Mouse (Mus musculus) mouse embryonic stem cell (cell line): ENCODE data around the gene Afap1l2.

ENCODE experiments used
- in situ Hi-C, 2 experiments: fragments of 300-500 bp; cut with MboI; formaldehyde crosslinking; loops; 1 replicate in 1 of 2; 3 replicates in 1 of 2; pipeline ENCODE4 v1.14.3; 2019 to 2020; ENCODE audit warnings: low sequenced_read_pairs in 2 of 2, low pct_unique_long_range_greater_than_20kb in 1 of 2, mixed read lengths in 1 of 2; ENCODE audit not compliant: unreplicated experiment in 1 of 2

The Afap1l2 gene

GRCm38 (mm10) chr19:56949868-56950267, 58.2 kb downstream of the Afap1l2 start:
- in situ Hi-C loops: no loop called here

DNA sequence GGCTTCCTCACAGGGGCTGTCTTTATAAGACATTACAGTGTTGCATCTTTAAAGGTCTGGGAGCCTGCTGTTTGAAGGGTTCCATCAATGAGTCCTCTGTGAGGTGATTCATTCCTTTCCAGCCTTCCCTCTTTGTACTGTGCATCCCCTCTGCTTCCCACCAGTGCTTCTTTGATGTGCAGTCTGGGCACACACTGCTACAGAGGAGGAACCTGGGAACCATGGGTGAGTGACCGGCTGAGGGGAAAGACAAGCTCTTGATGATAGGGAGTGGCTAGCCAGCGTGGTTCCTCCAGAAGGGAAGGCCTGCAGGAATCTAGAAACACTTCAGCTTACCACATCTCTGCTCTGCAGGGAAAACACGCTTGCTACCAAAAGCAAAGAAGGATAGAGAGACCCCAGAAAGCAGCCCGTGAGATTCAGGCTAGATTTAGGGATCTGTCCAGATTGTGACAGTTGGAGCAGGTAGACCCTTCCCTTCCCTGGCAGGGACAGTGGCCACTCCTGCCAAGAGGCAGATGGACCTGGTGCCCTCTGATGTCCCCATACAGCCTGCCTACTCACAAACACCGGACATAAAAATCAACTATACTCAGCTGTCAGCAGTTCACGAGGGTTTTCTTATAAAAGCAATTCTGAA, 59.9 kb downstream of the Afap1l2 start:
- in situ Hi-C loops: no loop called here

- in situ Hi-C loops: no loop called here
Measured at GRCm38 (mm10) chr19:56946727-56947126, 61.3 kb downstream of the Afap1l2 start.

- in situ Hi-C loops: no loop called here
Measured at GRCm38 (mm10) chr19:56946277-56946676, 61.8 kb downstream of the Afap1l2 start.

DNA sequence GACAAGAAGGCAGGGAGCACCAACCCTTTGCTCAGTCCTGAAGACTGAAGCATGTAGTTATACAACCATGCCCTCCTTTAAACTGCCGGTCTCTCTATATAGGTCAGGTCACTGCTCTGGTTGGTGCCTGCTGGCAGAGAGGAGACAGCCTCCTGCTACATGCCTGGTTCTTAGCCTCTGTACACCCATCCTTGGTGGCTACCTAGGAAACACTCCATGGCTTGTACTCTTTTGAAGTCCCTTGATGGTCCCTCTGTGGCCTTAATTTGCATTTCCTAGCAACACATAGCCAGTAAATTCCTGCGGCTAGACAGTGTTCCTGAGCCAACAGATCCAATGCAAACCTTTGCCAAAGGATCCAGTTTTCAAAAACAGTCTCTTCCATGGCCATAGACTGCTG, 62.4 kb downstream of the Afap1l2 start:
- in situ Hi-C loops: no loop called here

- in situ Hi-C loops: no loop called here
Measured at GRCm38 (mm10) chr19:56944826-56945225, 63.2 kb downstream of the Afap1l2 start.

GRCm38 (mm10) chr19:56944211-56944610, 63.8 kb downstream of the Afap1l2 start:
- in situ Hi-C loops: no loop called here

DNA sequence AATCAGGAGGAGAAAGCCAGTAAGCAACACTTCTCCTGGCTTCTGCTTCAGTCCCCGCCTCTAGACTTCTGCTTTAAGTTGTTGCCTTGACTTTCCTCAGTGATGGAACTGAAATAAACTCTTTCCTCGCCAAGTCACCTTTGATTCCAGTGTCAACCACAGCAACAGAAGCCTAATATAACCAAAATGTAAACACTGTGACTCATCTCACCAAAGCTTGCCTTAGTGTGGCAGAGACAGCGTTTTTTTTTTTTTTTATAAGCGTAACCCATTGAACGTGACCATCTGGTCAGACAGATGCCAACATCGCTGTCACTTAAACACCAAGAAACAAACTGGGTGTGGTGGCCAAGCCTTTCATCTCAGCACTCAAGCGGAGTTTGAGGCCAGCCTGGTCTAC, 65.8 kb downstream of the Afap1l2 start:
- in situ Hi-C loops: no loop called here

DNA sequence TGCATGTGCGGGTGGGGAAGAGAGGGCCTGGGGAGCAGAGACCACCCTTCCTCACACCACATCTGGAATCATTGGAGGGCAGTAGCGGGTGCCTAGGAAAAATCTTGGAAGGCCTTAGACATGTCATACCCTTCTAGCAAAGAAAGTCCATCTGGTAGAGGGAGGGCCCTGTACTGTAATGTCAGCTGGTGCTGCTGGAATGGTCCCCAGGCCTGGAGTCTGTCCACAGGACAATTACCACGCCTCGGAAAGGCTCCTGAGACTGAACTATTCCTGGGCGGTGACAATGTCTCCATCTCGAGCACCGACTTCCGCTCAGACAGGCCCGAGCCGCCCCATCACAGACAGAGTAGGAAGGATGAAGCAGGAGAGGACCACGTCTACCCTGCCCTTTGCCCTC, 67.5 kb downstream of the Afap1l2 start:
- in situ Hi-C loops: no loop called here

DNA sequence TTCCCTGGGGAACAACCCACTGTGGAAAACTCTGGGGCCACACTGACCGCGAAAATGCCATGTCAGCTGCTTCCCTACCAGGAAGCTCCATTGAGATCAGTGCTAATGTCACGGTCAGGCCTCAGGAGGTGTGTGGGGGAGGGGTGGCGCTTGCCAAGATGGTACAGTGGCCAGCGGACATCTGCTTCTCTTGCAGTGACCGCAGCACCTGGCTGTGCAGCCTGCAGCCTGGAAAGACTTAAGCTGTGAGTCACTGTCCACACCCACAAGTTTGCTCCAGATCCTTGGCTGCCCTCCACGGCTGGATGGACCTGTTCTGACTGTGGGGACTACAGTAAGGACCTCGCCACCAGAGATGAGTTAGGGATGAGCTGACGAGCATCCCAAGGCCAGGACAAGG, 68.2 kb downstream of the Afap1l2 start:
- in situ Hi-C loops: no loop called here

DNA sequence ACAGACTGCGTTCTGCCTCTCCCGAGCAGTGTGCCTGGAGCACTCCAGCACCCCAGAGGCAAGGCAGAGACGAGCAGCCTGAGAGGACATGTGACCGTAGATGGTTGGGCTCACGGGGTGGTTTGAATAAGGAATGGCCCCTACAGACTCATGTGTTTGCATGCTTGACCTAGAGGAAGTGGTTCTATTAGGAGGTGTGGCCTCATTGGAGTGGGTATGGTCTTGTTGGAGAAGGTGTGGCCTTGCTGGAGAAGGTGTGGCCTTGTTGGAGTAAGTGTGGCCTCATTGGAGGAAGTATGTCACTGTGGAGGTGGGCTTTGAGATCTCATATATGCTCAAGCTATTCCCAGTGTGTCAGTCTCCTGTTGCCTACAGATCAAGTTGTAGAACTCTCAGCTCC, 70.1 kb downstream of the Afap1l2 start:
- in situ Hi-C loops: no loop called here

DNA sequence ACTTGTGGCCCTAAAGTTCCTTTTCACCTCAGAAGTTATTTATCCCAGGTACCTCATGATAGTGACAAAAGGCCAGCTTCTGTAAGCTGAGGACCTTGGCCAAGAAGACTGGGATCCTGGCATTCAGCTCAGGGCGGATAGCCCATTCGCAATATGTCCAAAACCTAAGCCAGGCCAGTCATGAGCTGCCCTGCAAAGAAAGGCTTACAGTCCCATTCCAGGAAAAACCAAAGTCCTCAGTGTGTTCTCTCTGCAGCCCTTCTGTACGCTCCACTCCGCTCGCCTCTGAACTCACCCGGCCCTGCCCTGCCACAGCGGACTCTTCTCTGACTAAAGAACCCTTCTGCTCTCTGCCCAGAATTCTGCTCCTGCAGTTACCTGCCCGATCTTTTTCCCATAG, 71.8 kb downstream of the Afap1l2 start:
- in situ Hi-C loops: no loop called here

GRCm38 (mm10) chr19:56935777-56936176, 72.3 kb downstream of the Afap1l2 start:
- in situ Hi-C loops: no loop called here

DNA sequence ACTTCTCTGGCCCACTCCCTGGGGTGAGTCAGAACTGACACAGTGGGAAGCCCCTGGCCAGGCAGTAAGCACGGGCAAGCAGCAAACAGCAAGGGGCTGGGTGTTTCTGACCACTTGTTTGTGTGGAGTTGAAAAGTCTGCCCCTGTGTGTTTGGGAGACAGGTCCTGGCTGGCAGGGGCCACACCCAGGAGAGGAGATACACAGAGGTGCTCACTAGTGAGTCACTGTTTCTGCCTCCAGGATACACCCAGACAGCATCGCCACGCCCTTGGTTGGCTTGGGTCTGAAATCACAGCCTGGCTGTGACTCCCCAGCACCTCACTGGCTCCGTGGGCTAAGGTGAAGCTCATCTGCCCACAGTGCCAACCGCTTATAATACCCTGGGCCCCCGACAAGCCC, 72.9 kb downstream of the Afap1l2 start:
- in situ Hi-C loops: no loop called here

- in situ Hi-C loops: no loop called here
Measured at GRCm38 (mm10) chr19:56933800-56934199, 74.2 kb downstream of the Afap1l2 start.

GRCm38 (mm10) chr19:56930029-56930428, 78.0 kb downstream of the Afap1l2 start:
- in situ Hi-C loops: no loop called here

DNA sequence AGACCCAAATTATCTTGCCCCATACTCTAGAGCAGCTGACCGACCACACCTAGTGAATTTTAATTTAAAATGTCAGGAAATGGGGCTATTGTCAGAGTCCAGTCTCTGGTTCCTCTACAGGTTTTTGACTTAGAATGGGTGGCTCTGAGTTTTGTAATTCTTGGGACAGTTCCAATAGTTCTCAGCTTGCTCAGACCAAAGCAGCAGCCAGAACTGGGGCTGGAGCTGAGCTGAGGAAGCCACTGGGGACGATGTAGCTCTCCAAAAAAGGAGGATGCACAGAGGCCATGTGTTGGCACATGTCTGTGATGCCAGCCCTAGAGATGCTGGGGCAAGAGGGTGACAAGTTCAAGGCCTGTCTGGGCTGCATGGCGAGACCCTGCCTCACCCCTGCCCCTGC, 78.6 kb downstream of the Afap1l2 start:
- in situ Hi-C loops: loop anchor here in 1 of 2 experiments (10.0 kb wide), 1 partner anchor 105 kb away; no protein-coding TSS in a partner anchor

GRCm38 (mm10) chr19:56921744-56922143, 86.3 kb downstream of the Afap1l2 start:
- in situ Hi-C loops: loop anchor here (10.0 to 25.0 kb wide), 2 partner anchors 113 to 391 kb away; partner anchors contain the start of gene Ablim1 (in 1 of the 2)

- in situ Hi-C loops: loop anchor here (10.0 to 25.0 kb wide), 2 partner anchors 115 to 392 kb away; partner anchors contain the start of gene Ablim1 (in 1 of the 2)
Measured at GRCm38 (mm10) chr19:56920232-56920631, 87.8 kb downstream of the Afap1l2 start.

DNA sequence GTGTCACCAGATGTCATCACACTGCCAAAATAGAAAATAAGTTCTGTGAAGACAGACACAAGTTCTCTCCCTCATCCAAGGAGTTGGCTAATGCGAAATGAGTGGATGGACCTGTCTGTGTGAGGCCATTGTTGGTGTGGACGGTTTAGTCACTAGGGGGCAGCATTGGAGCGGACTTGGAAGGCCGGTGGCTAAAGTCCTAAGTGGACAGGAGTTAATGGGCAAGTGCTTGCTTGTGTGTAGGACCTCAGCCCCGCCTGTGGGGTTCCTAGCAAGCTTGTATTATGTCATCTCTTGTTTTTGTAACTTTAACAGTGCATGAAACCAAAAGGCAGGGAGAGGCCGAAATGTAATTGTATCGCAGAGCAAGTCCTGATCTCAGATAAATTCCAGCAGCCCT, 88.4 kb downstream of the Afap1l2 start:
- in situ Hi-C loops: loop anchor here (10.0 to 25.0 kb wide), 2 partner anchors 115 to 393 kb away; partner anchors contain the start of gene Ablim1 (in 1 of the 2)
